Mouse (Mus musculus): ENCODE data around the gene Syt12. TPM values are rescaled to one million over a fixed set of nuclear protein-coding genes. Genes with fewer than 3 reads are reported as not detected.

Syt12 gene
- 0.69 and 1.1 TPM in 2 replicates for polyA plus RNA-seq (2015; fragmentation: Nextera tagmentation; extraction: Ambion mirVana)

DNA sequence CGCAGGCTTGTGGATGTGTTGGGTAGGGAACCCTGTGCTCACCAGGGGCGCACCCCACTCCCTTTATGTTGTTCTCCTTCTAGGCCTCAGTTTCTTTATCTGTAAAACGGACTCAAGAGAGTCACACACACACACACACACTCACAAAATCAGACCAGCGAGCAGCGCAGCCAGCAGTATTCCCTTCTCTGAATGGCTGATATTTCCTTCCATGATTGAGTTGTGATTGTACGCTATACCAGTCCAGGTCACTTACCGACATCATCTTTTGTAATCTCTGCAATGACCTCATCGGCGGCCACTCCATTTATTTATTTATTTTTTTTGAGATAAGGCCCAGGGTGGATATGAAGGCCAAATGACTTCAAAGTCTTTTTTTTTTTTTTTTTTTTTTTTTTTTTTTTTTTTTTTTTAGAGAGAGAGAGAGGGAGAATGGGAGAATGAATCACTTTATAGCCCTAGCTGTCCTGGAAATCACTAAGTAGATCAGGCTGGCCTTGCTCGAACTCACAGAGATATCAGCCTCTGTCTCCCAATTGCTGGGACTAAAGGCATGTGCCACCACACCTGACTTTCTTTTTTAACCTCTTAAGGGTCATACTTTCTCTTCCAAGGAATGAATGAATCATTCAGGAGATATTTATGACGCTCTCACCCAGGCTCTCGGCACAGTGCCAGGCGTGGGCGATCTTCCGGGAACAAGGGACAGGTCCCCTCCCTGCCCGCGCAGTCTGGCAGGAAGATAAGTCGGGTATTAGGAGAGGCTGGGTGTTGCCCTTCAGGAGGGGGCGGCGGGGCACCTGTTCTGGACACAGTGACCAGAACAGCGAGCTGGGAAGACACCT, at the start of gene Syt12:
Syt12 (minus strand) TSS at position 103 of the 845 bp plus-strand sequence.
- H3K4me3 ChIP-seq: peak within 1 kb of the TSS; percentile 58
- WGBS: 39% methylated on average over 20 of the region's 21 CpGs
- no peaks in the 10 kb centered on the region for H3K36me3 ChIP-seq
- H3K4me2 ChIP-seq (replicated peaks): peak within 1 kb of the TSS; percentile 98
- peaks cover 50% of the 10 kb centered on the region for H3K27me3 ChIP-seq
- peak within 1 kb of the TSS; percentile 69 for H3K9ac ChIP-seq
- H3K9me3 ChIP-seq: no peaks in the 10 kb centered on the region
- H3K4me1 ChIP-seq: peaks cover 9% of the 10 kb centered on the region
- ATAC-seq (ENCODE audit: low FRiP score, low read depth): no peak; the same call in 1 of the 2 replicates
- no peak within 1 kb of the TSS for H3K27ac ChIP-seq

DNA sequence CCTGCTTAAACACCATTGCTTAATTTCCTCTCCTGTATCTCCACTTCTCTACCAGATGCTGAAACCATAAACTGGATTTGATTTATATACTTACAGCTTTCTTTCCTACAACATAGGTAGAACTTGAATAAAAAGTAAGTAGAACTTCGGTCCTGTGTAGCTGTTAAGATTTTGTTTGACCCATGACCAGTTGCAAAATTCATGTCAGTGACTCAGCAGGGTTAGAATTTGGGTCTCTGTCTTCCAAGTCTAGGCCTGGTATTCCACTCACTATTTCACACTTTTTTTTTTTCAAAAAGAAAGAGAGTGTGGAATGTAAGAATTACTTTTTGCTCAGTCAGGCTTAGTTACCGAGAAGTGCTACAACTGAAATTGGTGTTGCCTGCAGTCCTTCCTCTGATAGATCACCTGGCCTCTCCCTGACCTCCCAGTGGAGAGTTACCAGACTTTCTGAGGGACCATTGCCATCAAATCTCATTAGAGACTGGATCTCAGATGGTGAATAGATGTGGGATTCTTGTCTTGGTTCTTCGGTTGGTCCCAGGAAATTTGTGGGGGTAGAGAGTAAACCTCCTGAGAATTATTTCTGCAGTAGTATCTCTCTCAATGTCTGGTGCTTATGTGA, 44.3 kb upstream of the Syt12 start:
- H3K27ac ChIP-seq: peak overlapping the region; percentile 10; the same call in 1 of the 2 replicates

DNA sequence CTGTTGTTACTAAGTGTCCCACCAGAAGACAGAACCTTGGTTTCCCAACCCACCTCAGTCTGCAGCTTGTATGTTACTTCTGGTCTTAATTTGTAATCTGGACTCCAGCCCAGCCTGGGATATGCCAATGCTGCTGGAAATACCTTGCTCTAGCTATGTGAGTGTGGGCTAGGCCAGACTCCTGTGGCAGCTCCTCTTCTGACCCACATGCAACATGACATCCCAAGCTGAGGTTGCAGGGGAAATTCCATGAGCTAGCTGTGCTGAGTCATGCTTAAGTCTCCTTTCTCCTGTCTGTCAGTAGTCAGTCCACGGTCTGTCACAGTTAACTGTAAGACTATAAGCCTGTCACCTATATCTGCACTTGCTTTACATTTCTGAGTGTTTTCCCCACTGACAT, 40.2 kb upstream of the Syt12 start:
- H3K9ac ChIP-seq: no peak overlapping the region
- H3K9me3 ChIP-seq: no peaks in the 10 kb centered on the region
- no peaks in the 10 kb centered on the region for H3K27me3 ChIP-seq
- ATAC-seq (ENCODE audit: low FRiP score, low read depth): no peak
- no peak overlapping the region for H3K4me2 ChIP-seq (replicated peaks)
- no peak overlapping the region for H3K27ac ChIP-seq
- H3K4me1 ChIP-seq: peaks cover 28% of the 10 kb centered on the region
- H3K36me3 ChIP-seq: no peaks in the 10 kb centered on the region
- H3K4me3 ChIP-seq: no peak overlapping the region
- 68% methylated on average over 1 of the region's 1 CpGs for WGBS

More for the DNA sequence above, 44.3 kb upstream of the Syt12 start:
- H3K9me3 ChIP-seq: no peaks in the 10 kb centered on the region
- no peaks in the 10 kb centered on the region for H3K27me3 ChIP-seq
- H3K9ac ChIP-seq: no peak overlapping the region
- no peak overlapping the region for H3K4me2 ChIP-seq (replicated peaks)
- no peak for ATAC-seq (ENCODE audit: low FRiP score, low read depth)
- no peaks in the 10 kb centered on the region for H3K36me3 ChIP-seq
- peaks cover 9% of the 10 kb centered on the region for H3K4me1 ChIP-seq
- H3K4me3 ChIP-seq: no peak overlapping the region
- WGBS: 74% methylated on average over 3 of the region's 3 CpGs

DNA sequence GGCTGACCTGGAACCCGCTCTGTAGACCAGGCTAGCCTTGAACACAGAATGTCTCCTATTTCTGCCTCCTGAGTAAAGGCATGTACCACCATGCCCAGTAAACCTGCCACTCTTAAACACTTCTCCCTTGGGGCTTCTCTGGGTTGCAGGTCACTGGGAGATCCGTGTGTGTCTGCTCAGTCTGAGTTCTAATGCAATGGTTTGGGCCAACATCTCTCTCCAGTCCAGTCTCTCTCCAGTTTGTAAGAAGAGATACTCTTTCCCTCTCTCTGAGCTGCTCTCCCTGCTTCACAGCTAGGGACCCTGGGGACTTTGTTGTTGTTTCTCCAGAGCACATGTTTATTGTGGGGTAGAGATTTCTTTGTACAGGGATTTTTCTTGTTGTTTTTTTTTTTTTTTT, 39.0 kb upstream of the Syt12 start:
- no peak overlapping the region for H3K9ac ChIP-seq
- H3K4me2 ChIP-seq (replicated peaks): no peak overlapping the region
- no peak overlapping the region for H3K4me3 ChIP-seq
- H3K36me3 ChIP-seq: no peaks in the 10 kb centered on the region
- no peaks in the 10 kb centered on the region for H3K9me3 ChIP-seq
- H3K27ac ChIP-seq: peak overlapping the region; percentile 70; the same call in 1 of the 2 replicates
- no peak for ATAC-seq (ENCODE audit: low FRiP score, low read depth)
- peaks cover 8% of the 10 kb centered on the region for H3K27me3 ChIP-seq
- H3K4me1 ChIP-seq: peaks cover 28% of the 10 kb centered on the region
- WGBS: 56% methylated on average over 2 of the region's 2 CpGs

DNA sequence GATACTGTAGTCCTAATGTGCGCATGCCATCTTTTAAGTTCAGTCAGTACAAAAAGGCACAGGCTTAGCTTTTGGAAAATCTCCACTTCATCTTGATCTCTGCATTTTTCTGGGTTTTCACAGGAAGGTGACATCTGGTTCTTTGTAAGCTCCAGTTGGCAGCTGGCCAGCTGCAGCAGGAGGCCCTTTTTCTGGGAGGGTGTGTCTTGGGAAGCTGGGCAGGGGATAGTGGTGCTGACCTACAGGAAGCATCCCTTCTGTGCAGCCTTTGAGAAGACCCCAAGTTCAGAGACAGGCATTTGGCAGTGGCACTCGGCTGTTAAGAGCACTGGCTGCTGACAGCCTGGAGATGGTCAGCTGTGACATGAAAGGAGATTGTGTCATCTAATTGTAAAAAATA, 38.5 kb upstream of the Syt12 start:
- ATAC-seq (ENCODE audit: low FRiP score, low read depth): 0 out of 2 replicates have a peak, but pooled peaks have one; percentile 40
- peak overlapping the region; percentile 70 for H3K27ac ChIP-seq
- 30% methylated on average over 2 of the region's 2 CpGs for WGBS

DNA sequence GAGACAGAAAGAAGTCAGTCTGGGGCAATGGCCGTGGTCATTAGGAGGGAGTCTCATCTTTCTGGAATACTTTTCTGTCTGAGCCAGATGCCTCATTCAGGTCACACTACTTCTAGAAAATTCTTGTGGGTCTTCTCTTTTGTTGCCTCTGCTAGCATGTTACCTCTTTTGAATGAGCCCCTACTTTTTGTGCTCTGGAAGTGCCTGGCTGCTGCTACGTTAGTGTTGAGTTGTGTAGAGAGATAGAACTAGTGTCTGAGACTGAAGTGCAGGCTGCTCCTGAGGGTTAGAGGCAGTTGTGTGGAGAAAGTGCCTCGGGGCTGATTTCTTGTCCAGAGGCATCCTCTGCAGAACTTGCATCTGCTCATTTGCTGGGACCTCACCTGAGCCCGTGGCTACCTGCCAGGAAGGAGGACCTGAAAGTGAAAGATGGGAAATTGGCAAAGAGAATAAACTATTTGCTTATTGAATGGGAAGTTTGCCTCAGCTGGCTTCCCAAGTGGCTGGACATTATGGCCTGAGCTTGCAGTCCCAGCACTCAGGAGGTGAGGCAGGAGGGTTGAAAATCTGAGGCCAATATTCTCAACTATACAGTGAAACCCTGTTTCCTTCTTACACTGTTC, 36.1 kb upstream of the Syt12 start:
- Histone ChIP-seq H3K27me3 (peaks cover 13% of the 10 kb centered on the region), H3K4me2 (replicated peaks) (no peak overlapping the region), H3K27ac (no peak overlapping the region), H3K36me3 (no peaks in the 10 kb centered on the region), H3K4me1 (peaks cover 41% of the 10 kb centered on the region), H3K9ac (no peak overlapping the region), H3K9me3 (no peaks in the 10 kb centered on the region), H3K4me3 (no peak overlapping the region)
- 73% methylated on average over 4 of the region's 4 CpGs for WGBS
- ATAC-seq (ENCODE audit: low FRiP score, low read depth): no peak

More for the DNA sequence above, 38.5 kb upstream of the Syt12 start:
- no peaks in the 10 kb centered on the region for H3K36me3 ChIP-seq
- peaks cover 13% of the 10 kb centered on the region for H3K27me3 ChIP-seq
- no peaks in the 10 kb centered on the region for H3K9me3 ChIP-seq
- peaks cover 33% of the 10 kb centered on the region for H3K4me1 ChIP-seq
- H3K4me2 ChIP-seq (replicated peaks): peak overlapping the region; percentile 21; the same call in 1 of the 2 replicates
- H3K4me3 ChIP-seq: no peak overlapping the region
- peak overlapping the region; percentile 4; the same call in 1 of the 2 replicates for H3K9ac ChIP-seq

DNA sequence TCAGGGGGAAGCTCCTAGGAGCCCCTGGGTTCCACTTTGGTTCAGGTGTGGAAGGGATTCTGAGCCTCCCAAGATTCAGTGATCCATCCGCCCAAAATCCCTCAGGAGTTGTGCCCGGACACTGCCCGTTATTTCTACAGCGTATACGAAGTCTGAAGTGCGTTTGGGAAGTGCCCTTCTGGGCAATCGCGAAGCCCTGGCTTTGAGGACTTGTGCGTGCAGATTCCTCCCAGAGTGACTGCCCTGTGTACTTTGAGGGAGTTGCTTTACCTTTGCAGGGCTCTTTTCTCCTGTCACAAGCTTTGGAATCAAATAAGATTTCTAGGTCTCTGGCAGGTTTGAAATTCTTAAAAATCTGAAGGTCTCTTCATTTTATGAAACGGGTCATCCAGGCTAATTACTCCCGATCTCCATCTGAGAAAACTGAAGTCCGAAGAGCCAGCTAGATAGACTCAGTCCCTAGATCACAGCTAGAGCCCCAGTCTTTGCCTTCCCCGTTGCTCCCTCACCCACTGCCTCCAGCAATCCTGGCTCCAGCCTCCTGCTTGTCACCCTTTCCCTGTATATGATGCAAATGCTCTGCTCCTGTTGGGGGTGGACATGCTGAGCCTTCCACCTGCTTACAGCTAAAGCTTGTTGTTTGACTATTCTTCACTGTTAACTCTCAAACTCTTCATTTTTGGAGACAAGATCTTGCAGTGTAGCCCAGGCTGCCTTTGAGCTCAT, 34.0 kb upstream of the Syt12 start:
- no peak overlapping the region for H3K27ac ChIP-seq
- no peaks in the 10 kb centered on the region for H3K36me3 ChIP-seq
- ATAC-seq (ENCODE audit: low FRiP score, low read depth): no peak
- H3K4me2 ChIP-seq (replicated peaks): peak overlapping the region; percentile 94
- no peaks in the 10 kb centered on the region for H3K9me3 ChIP-seq
- H3K4me3 ChIP-seq: peak overlapping the region; percentile 69
- peaks cover 31% of the 10 kb centered on the region for H3K4me1 ChIP-seq
- WGBS: 6% methylated on average over 13 of the region's 13 CpGs
- H3K9ac ChIP-seq: peak overlapping the region; percentile 65
- peaks cover 13% of the 10 kb centered on the region for H3K27me3 ChIP-seq

DNA sequence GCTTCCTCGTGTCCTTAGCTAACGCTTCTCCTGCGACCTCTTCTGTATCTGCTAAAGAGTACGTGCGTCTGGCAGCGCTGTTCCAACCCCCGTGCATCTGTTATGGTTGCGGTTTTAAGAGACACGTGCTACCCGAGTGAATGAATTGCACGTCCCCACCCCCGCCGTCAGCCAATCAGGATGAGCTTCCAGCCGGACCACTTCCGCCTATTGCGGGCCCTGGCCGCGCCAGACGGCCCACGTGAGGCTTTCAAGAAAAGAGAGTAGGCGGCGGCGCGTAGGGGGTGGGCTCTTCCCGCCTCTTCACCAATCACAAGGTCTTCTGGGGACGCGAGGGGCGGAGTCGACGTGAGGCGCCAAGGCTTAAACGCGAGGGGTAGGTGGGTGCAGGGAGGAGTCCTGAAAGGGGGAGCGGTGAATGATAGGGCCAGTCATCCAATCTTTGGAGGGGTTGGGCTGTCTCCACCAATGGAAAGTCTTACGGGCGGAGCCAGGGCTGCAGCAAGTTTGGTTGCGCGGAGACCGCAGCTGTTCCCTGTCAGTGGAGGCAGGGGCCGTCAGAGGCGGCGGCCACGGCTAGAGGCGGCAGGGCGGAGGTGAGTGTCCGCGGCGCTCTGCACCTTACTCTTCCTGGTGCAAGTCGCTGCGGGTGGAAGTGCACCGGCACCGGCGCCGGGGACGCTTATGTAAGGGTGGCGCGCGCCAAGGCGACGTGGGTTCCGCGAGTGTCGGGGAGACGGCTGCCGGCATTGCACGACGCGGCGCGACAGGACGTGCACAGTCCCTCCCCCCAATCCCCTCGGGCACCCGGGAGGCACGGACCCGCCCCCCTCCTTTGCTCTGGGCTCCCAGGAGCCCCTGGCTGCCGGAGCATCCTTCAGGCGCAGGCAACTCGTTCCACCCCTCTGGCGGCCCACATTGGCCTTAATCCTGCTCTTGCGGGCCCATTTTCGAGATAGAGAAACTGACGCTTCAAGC, 33.0 kb upstream of the Syt12 start, which contains the start of gene Pcx:
Pcx (plus strand) TSS at position 487 of the 978 bp plus-strand sequence.
- H3K36me3 ChIP-seq: no peaks in the 10 kb centered on the region
- under 1% methylated on average over 82 of the region's 82 CpGs for WGBS
- peaks cover 13% of the 10 kb centered on the region for H3K27me3 ChIP-seq
- no peak within 1 kb of the TSS for H3K27ac ChIP-seq
- peak within 1 kb of the TSS; percentile 65 for H3K9ac ChIP-seq
- H3K4me3 ChIP-seq: peak within 1 kb of the TSS; percentile 69
- peaks cover 21% of the 10 kb centered on the region for H3K4me1 ChIP-seq
- H3K9me3 ChIP-seq: no peaks in the 10 kb centered on the region
- ATAC-seq (ENCODE audit: low FRiP score, low read depth): peak; percentile 100
- H3K4me2 ChIP-seq (replicated peaks): peak within 1 kb of the TSS; percentile 94

DNA sequence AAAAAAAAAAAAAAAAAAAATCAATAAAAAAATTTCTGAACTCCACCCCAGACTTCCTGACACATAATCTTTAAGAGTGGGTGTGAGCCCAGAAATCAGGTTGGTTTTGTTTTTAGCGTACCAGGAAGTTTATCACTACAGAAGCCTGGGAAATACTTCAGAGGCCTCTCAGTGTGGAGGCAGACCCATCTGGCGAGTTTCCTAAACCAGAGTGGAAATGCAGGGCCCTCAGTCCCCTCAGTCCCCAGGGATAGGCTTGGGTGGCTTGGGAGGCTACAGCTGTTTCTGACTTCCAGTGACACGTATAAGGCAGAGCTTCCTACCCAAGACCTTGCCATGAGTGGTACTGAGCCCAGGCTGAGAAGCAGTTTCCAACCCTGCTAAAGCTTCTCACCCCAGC, 30.5 kb upstream of the Syt12 start:
- H3K4me2 ChIP-seq (replicated peaks): no peak overlapping the region
- no peak overlapping the region for H3K4me3 ChIP-seq
- peaks cover 13% of the 10 kb centered on the region for H3K4me1 ChIP-seq
- ATAC-seq (ENCODE audit: low FRiP score, low read depth): no peak
- H3K9me3 ChIP-seq: no peaks in the 10 kb centered on the region
- WGBS: 62% methylated on average over 3 of the region's 3 CpGs
- no peak overlapping the region for H3K27ac ChIP-seq
- no peak overlapping the region for H3K9ac ChIP-seq
- peaks cover 13% of the 10 kb centered on the region for H3K27me3 ChIP-seq
- no peaks in the 10 kb centered on the region for H3K36me3 ChIP-seq

DNA sequence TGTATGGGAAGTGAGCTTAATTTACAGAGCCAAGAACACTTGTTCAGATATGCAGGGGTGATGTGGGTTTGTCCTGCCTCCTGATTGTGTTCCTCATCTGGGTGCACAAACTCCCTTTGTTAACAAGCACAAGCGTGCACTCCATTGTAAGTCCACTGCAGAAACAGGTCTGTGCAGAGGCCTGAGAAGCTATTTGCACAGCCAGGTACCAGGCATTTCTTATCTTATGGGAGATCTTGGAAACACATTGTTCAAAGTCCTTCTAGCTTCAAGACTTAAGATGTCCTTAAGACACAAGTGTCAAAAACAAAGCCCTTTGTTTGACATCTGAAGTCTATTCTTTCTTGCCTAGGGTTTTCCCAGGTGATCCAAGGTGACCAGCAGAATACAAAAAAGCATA, 27.6 kb upstream of the Syt12 start:
- 100% methylated on average over 1 of the region's 1 CpGs for WGBS

More for the DNA sequence above, 27.6 kb upstream of the Syt12 start:
- H3K4me3 ChIP-seq: no peak overlapping the region
- no peaks in the 10 kb centered on the region for H3K9me3 ChIP-seq
- H3K4me1 ChIP-seq: peaks cover 5% of the 10 kb centered on the region
- H3K27ac ChIP-seq: no peak overlapping the region
- no peaks in the 10 kb centered on the region for H3K27me3 ChIP-seq
- ATAC-seq (ENCODE audit: low FRiP score, low read depth): no peak
- H3K36me3 ChIP-seq: no peaks in the 10 kb centered on the region
- no peak overlapping the region for H3K4me2 ChIP-seq (replicated peaks)
- H3K9ac ChIP-seq: no peak overlapping the region

All from limb, embryonic 13.5 days (tissue).